Mouse (Mus musculus) urinary bladder, adult 2 months (tissue): ENCODE data around the gene Abr. TPM values are rescaled to one million over a fixed set of nuclear protein-coding genes. Genes with fewer than 3 reads are reported as not detected.

Experiments
- DNase-seq: peaks from one replicate; pipeline ENCODE4 v3.0.0; 2022; ENCODE audit warnings: low spot score
- polyA plus RNA-seq: library from polyadenylated mRNA; depleted of rRNA; stranded (reverse); fragments of >200 nt; gene quantifications from 2 replicates; pipeline ENCODE4 v1.2.3, GENCODE M21; 2012

The Abr gene
- polyA plus RNA-seq, 1 experiment = 29.6 TPM

DNA sequence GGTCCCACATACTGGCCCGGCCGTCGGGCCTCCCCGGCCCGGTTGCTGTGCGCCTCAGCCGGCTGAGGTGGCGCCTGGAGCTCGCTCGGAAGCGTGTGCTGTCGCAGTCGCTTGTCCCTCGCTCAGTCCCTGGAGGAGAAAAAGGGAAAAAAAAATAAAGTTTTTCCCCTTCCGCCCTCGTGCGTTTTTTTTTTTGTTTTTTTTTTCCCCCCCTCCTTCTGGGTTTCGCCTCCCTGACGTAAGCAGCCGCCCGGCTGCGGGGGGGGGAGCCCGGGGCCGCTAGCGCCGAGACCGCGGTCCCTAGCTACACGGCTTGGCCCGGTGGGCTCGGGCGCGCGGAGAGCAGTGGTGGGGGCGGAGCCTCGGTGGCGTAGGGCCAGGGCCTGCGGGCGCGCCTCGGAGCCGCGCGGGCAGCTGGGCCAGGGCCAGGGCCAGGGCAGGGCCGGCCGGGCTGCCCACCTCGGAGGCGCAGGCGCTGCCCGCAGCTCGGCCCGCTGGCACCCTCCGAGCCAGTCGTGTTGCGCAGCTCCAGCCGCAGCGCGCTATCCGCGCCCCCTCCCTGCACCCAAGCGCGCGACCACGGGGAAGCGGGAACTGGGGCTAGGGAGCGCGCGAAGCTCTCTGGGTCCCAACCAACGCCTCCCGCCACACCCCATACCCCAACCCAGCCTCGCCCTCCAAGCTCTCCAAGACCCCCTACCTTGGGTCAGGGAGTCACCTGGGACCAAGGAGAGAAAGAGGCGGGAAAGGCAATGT, 1.3 kb upstream of the Abr start:
- peak; percentile 38 for DNase-seq

DNA sequence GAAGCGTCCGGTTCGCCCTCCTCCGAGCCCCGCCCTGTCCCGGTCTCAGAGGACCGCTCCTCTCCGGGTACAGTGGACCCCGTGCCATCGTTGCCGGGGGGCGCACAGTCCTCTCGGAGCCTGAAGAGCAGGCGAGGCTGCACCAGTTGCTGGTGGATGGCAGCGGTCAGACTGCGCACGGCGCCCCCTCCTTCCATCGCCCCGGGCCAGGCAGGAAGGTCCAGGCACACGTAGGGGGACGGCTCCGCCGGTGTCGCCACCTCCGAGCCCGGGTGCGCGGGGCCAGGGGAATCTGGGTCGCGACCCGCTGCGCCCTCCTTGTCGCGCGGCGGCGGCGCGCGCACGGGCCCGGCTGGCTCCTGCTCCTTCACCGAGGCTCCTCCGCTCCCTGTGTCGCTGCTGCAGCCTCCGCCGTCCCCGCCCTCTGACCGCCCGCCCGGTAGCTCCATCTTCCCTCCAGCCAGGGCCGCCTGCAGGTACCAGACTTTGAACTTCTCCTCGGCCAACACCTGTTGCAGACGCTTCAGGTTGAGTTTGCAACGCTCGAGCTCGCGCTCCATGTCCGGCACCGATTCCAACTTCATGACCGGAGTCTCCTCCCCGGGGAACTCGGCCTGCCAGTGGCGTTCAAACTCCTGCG, 572 bp upstream of the Abr start:
- DNase-seq = peak; percentile 31

DNA sequence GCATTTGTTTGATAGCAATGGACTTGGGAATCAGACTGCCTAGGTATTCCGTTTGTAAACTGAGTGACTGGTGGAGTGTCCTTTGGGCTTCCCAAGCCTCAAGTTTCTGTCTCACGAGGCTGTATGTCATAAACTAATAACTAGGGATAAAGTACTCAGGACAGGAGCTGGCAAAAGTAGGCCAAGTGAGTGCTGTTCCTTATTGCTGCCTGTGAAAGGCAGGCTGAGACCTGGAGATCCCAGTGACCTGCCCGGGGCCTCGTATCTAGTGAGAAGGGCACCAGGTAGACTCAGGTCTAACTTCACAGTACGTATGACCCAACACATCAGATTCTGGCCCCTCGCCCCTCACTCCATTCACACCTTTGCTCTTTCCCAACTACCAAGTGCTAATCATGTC, 4.0 kb downstream of the Abr start:
- no peak for DNase-seq

DNA sequence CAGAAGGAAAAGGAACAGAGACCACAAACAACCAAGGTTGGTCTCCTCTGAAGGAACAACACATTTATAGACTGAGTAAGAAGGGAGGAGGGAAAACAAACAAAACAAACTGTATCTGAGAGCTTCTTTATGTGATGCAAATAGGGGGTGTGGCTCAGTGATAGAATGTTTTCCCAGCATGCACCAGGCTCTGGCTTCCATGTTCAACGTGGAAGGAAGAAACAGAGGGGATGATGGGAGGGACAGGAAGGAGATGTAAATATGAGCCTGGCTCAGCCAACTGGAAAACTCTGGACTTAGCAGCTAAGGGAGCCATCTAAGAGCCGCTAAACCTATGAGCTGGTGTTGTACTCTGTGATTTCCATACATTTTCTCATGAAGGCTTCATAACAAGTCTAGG, 7.9 kb downstream of the Abr start:
- DNase-seq = no peak

DNA sequence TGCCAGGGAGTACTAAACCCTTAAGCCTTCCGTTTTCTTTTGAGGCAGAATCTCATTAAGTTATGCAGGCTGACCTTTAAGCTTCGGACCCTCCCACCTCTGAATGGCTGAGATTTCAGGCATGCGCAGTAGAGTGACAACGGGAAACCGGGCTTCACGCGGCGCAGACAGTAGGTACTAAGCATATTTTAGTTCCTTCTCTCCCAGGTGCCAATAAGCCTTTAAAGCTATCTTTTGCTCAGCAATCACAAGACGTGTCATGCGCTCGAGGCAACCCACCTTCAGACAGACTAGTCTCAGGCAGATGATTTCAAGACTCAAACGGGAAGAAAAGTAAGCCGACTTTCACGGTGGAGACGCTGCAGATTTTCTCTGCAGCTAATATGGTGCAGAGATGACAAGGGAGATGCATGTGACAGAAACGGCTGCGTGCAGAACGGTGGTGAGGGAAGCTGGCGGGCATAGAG, 9.4 kb downstream of the Abr start:
- DNase-seq = no peak

DNA sequence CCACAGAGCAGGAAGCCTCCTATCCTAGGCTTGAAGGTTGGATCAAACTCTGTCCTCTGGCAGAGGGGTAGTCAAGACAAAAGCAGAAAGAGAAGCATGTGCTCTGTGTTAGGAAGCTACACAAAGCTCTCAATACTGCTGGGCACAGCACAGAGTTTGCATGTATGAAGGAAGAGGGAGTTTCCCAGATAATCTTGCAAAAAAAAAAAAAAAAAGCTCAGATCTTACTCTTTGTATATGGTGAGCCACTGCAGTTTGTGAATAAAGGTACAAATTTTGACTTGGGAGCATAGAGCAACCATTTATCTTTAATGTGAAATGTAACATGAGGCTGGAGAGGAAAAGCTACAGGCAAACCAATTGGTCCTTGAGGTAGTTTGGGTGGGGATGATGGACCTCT, 11.2 kb downstream of the Abr start:
- DNase-seq = no peak

DNA sequence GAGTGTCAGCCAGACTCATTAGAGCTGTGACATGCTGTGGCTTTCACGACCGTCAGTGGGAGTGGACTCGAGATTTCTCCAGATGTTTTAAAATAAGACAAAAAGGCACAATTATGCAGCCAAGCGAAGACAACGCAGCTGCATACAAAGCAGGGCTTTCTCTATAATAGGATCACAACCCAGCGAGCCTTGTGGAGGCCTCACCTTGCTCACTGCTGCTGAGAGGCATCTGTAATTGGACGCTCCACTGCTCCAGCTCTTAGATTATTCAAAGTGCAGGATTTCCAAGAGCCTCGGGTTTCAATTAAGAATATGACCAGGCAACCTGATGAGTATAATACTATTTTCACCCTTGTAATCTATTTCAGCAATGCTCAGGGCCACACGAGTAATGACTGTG, 15.6 kb downstream of the Abr start:
- no peak for DNase-seq

DNA sequence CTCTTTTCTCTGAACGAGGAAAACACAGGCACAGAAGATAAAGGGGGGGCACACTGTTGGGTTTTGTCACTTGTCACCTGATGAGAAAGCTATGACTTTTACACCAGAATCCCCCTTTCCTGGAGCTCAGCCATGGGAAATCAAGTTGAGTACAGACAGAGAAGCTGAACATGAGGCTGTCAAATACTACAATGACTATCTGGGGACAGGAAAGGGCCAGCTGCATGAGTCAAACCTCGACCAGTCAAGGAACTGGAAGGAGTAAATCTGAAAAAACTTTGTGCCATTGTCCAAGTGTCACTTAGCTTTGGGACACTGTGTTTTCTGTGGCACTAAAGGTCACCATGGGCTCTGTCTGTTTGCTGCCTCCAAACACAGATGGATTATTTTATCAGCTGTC, 22.9 kb downstream of the Abr start:
- no peak for DNase-seq

DNA sequence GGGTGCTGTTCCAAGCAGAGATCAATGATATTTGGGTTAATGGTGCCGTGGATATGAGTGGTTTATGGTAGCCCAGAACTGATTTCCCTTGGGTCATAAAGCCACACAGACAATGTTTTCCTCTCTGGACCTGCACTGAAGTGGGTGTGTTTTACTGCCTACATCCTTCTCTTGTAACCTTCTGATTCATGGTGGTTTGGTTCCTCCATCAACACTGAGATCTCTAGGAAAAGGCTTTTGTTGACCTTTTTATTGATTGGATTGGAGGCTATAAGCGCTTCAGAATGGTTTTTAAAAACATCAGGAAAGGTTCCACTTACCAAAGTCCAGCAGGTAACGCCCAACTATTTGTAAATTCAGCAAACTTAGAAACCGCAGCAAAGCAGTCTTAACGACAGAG, 23.4 kb downstream of the Abr start:
- no peak for DNase-seq

DNA sequence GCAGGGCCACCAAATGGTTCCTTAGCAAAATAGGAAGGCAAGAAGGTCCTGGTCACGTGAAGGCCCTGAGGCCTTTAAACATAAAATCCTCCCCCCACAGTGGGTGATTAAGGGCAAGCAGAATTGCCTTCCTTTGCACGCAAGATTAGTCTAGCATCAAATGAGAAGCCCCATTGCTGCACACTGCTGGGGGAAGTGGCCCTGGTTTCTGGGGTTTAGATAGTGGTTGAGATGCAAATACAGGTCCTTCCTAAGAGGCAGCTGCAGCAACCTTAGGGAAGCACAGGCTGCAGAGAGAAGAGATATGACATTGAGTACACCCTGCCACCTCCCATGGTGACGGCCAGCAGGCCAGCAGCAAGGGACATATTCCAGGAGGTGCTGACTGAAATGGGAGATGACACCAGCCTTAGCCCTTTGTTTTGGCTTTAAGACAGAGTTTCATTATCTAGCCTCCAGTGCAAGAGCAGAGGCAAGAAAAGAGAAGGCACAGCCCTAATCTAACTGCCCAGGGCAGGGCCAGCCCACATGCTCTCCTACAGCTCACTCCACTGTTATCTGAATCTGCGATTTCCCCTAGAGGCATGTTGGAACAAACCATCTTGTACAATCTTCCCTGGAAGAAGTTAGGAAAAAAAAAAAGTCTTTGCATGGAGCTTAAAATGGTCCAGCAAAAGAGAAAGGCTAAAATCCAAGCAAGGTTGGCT, 28.3 kb downstream of the Abr start:
- DNase-seq = no peak

DNA sequence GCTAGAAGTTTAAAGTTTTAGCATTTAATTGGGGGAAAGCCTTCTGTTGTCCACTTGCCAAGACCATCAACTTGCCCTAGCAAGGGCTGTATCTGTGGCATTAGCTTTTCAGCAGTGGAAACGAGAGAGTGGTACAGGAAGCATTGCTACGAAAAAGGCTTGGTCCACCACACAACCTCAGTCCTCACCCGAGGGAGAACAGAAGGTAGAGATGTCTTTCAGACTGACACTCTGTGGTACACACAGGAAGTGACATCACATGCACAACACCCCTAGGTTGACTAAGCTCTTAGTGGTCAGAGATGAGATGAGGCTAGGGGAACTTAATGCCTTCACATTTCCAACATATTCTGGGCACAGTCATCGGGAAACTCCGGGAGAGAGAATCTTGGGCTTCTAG, 32.4 kb downstream of the Abr start:
- DNase-seq = no peak

DNA sequence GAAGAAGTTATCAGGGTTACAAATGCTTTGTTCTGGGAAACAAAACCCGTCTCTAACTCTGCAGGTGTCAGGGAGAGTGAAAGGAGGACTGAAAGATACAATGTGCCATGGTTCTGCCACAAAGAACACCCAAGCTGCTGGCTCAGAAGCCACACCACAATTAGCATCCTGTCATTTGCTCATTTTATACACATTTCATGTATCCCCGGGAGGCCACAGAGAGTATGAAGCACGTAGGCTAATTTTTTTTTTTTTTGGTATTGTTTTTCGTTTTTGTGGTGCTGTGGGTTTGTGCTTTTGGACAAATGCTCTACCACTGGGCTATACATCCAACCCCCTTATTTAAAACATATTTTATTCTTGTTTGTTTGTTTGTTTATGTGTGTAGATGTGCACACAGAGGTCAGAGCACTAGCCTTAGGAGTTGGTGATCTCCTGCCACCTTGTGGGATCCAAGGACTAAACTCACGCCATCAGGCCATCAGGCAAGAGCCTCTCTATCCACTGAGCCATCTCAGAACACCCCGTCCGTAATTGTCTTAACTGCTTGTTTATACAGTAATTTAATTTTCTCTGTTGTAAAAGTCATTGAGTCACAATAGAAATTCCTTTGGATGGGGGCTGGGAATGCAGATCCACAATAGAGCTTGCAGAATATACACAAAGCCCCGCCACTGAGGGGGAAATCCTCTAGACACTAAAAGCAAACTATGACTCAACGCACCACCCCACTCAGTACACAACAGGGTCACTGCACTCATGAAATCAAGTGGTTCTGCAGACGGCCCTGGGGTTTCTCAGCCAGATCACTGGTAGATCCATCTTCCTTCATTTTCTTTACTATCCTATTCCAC, 33.3 kb downstream of the Abr start:
- DNase-seq = no peak

DNA sequence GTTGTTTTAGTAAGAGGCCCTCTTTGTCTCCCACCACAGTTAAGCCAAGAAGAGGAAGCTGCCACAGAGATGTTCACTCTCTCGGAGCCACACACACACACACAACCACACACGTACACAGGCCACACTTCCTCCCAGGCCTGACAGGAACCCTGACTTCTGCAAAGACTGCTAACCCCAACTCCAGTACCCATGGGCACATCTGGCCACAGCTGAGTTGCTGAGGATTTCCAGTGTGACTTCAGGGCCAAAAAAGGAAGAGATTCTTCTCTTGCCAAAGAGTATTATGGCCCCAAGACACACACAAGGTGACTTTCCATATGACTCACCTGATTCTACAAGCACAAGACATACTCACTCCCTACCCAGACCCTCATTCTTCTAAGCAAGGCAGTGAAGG, 34.1 kb downstream of the Abr start:
- DNase-seq = no peak

DNA sequence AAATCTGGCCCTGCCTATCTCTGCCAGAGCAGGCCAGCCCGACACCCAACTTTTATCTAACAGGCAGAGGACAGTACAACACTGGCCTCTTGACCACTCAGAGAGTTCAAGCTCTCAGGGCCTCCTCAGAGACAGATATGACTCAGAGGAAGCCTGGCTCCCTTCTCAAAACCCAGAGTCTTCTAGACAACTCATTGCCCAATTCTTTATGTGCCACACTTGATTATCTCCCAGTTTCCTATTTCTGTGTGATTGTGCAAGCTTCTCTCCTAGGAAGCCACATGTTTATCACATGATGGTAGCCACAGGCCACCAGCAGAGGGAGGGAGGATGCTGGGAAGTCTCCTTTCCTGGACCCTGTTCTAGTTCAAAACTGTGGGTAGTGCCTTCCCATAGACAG, 34.8 kb downstream of the Abr start:
- DNase-seq = no peak

DNA sequence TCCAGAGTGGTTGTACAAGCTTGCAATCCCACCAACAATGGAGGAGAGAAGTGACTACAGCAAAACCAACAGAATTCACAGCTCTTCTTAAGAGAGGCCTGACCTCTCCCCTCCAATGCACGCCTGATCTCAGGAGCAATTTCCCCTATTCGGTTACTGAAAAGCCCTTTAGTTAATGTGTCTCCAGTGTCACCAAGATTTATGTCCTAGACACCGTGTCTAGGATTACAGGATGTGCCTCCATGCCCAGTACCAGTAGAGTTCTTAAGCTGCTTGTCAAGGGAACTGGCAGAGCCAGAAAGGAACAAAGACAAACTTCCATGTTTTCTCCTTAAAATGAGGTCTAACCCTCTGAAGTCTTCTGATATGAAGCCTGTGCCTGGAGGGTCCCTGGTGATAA, 36.0 kb downstream of the Abr start:
- DNase-seq = no peak

DNA sequence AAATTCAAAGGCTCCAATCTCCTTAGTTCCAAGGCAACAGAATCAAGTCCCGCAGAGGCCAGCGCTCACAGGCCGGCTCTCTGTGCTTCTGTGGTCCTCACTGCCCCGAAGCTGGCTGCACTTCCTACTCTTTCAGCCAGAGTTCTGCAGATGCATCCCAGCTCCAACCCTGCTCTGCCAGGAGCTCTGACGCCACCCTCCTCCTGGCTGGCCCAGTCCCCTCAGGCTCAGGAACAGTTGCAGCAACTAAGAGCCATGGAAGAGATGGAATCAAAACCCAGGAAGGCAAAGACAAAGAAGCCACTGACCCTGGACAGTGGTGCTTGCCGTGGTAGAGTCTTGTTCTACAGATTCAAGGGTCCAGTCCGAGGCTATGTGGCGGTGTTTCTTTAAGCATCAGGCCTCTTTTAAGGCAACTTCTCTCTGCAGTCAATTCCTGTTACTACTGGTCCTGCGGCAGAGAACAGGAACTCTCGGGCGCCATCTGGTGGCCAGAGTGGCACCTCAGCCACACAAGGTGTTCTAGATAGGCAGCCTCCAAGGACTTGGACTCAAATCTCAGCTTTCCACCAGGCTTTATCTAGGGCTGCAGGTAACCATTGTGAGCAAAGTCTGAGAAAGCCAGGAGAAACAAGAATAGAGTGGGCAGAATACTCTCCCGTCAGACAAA, 44.4 kb downstream of the Abr start:
- DNase-seq = peak; percentile 81

DNA sequence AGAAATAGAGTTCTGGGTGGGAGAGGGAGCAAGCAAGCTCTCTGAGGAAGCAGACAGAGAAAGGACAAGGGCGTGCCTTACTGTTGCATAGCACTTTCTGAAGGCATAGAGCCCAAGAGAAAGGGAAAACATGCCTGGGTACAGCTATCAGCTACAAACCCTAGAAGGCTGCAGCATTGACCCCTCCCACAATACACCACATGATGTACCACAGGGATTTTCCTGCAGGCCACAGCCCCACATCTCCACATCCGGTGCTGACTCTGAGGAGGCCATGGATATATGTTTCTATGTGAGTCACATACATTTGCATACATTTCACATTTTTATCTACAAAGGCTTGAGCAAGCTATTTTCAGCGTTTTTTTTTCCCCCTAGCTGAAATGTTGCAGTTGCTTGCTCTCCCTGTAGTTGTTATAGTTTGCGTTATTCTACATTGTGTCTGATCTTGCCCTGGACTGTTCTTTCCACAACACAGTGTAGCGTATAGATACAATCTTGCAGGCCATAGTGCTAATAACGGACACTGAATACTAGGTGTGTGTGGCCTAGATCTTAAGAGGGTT, 49.2 kb downstream of the Abr start:
- DNase-seq = no peak

DNA sequence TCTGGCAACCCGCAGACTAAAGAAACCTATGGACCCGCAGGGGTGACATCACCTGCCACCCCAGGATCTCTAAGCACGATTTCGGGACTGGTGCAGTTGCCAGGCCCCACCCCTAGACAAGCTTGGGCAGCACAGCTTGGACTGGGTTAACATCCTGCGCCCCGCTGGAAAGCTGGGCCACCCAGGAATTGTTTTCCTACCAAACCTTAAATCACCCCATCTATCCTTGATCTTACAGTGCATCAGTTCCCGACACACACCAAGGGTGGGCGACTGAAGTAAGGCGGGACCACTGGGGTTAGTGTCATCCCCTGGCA, 50.5 kb downstream of the Abr start:
- no peak for DNase-seq

DNA sequence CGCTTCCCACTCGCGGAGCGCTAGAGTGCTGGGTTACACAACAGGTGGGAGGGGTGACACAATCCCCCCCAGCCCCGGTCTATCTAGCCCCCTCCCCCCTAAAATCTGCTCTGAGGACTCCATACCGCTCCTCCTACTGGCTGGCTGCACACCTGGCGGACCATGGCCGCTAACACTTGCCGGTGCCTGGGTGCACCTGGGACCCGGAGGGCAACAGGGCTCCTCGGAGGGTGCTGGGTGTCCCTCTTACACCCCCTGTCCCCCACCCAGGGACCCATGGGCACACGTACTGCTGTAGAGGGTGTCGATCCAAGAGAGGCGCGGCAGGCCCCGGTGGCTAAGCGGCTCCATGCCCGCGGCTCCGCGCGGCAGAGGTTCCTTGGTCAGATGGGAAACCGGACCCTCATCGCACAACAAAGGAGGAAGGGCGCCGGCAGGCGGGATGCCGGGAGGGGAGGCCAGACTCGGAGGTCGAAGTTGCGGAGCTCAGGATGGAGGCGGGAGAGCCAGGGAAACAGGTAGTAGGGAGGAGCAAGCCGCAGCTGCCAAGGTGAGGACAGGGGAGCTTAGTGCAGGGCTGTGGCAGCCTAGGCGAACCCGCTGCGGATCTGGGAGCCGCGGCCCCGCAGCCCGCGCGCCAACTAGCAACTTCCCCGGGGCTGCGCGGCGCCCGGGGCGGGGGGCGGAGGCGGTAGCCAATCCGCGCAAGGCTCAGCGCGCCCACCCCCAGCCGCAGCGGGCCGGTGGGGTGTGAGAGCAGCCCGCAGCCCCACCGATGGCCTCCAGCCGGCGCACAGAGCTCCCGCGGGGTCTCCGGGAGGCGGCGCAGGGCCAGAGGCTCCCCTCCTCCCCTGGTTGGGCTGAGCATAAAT, 51.1 kb downstream of the Abr start:
- DNase-seq = no peak

DNA sequence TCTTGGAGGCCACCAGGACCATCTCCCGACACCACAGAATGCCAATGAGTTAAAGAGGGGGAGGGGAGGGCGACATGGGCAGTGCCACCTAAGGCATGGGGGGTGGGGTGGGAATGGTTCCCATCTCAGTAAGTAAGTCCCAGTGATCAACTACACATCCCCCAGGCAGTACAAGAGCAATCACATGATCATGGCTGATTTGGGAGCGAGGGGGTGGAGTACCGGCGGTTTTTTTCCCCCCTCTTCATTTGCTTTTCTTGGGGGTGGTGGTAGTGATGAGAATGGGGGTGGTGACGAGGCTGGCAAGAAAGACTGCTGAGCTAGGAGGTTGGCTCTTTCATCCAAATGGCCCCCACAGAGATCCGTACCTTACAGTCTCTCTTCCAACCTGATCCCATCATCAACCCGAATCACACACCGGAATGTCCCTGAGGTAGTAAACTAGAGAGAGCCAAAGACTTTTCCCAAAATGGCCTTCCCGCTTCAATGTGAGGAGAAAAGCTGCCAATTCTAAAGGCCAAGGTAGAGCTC, 51.8 kb downstream of the Abr start:
- DNase-seq = no peak
